Mouse (Mus musculus) hindbrain, embryonic 12.5 days (tissue): ENCODE data around the gene 0610030E20Rik. TPM values are rescaled to one million over a fixed set of nuclear protein-coding genes. Genes with fewer than 3 reads are reported as not detected.

ENCODE experiments used
- ATAC-seq: fragments of 200-750 bp; cut with Nextera tagmentation; 2 replicates; pipeline ENCODE4 v1.8.0; 2017; ENCODE audit warnings: moderate TSS enrichment; ENCODE audit not compliant: low FRiP score
- H3K27ac ChIP-seq: fragments of 300-500 bp; sonication (generic); 2 replicates; pipeline ENCODE4 v1.5.1; 2016; ENCODE audit warnings: mild to moderate bottlenecking
- H3K27me3 ChIP-seq: fragments of 300-500 bp; sonication (generic); 2 replicates; pipeline ENCODE4 v1.6.1; 2016; ENCODE audit warnings: mild to moderate bottlenecking
- H3K36me3 ChIP-seq: fragments of 300-500 bp; sonication (generic); 2 replicates; pipeline ENCODE4 v1.6.1; 2016; ENCODE audit warnings: mild to moderate bottlenecking
- H3K4me1 ChIP-seq: fragments of 300-500 bp; sonication (generic); 2 replicates; pipeline ENCODE4 v1.6.1; 2016
- H3K4me2 ChIP-seq: fragments of 300-500 bp; sonication (generic); replicated peaks from 2 replicates; pipeline ENCODE4 v1.6.1; 2016; ENCODE audit warnings: mild to moderate bottlenecking
- H3K4me3 ChIP-seq: fragments of 300-500 bp; sonication (generic); 2 replicates; pipeline ENCODE4 v1.5.1; 2016; ENCODE audit warnings: mild to moderate bottlenecking
- H3K9ac ChIP-seq: fragments of 300-500 bp; sonication (generic); 2 replicates; pipeline ENCODE4 v1.6.1; 2016; ENCODE audit warnings: mild to moderate bottlenecking, moderate library complexity
- H3K9me3 ChIP-seq: fragments of 300-500 bp; sonication (generic); replicated peaks from 2 replicates; pipeline ENCODE4 v1.6.1; 2016; ENCODE audit warnings: mild to moderate bottlenecking
- WGBS: fragments of 180-500 bp; shearing (Covaris S2); methylation state at CpG from one replicate; pipeline ENCODE4 v1.1.7; 2016; 5-methylcytosine and 5-hydroxymethylcytosine counted together
- polyA plus RNA-seq: library from polyadenylated mRNA; unstranded; fragments of >200 nt; fragmentation: Nextera tagmentation; extraction: Ambion mirVana; gene quantifications from 2 replicates; pipeline ENCODE4 v1.2.1, GENCODE M21; 2016

Gene 0610030E20Rik
- polyA plus RNA-seq, 1 experiment from 2014 or later = 28.2 TPM

- no peak; the same call in 1 of the 2 replicates for ATAC-seq
- 0 out of 2 replicates have a peak overlapping the region, but pooled peaks have one; percentile 36 for H3K27ac ChIP-seq
- WGBS = 33% methylated on average over 13 of the region's 13 CpGs
- H3K4me2 ChIP-seq = peak overlapping the region; percentile 53
- peaks cover 11% of the 10 kb centered on the region; the same call in 1 of the 2 replicates for H3K4me1 ChIP-seq
- peak overlapping the region; percentile 58 for H3K9ac ChIP-seq
- no peaks in the 10 kb centered on the region for H3K9me3 ChIP-seq
- H3K36me3 ChIP-seq = 0 out of 2 replicates have a peak, but pooled peaks cover 4% of the 10 kb centered on the region
- peaks cover 19% of the 10 kb centered on the region for H3K27me3 ChIP-seq
- H3K4me3 ChIP-seq = peak overlapping the region; percentile 36
These were observed 42.4 kb downstream of the 0610030E20Rik start for GRCm38 (mm10) chr6:72389471-72389940.

- 2% methylated on average over 33 of the region's 33 CpGs for WGBS
- Histone ChIP-seq H3K9me3 (no peaks in the 10 kb centered on the region), H3K36me3 (0 out of 2 replicates have a peak, but pooled peaks cover 1% of the 10 kb centered on the region), H3K27ac (peak within 1 kb of the TSS; percentile 36; the same call in 1 of the 2 replicates), H3K9ac (peak within 1 kb of the TSS; percentile 58), H3K4me3 (peak within 1 kb of the TSS; percentile 36), H3K4me2 (peak within 1 kb of the TSS; percentile 53), H3K27me3 (peaks cover 19% of the 10 kb centered on the region), H3K4me1 (peaks cover 11% of the 10 kb centered on the region; the same call in 1 of the 2 replicates)
- no peak for ATAC-seq
These were observed 43.0 kb downstream of the 0610030E20Rik start, which contains the start of gene Vamp8 for GRCm38 (mm10) chr6:72389941-72390771. Gene Vamp8, minus strand, starts transcription at chr6:72390703.

GRCm38 (mm10) chr6:72390795-72391521, 43.8 kb downstream of the 0610030E20Rik start:
- ATAC-seq = no peak
- Histone ChIP-seq H3K4me3 (peak overlapping the region; percentile 36), H3K4me2 (peak overlapping the region; percentile 53), H3K27ac (no peak overlapping the region), H3K9me3 (no peaks in the 10 kb centered on the region), H3K36me3 (no peaks in the 10 kb centered on the region), H3K9ac (no peak overlapping the region), H3K4me1 (peaks cover 11% of the 10 kb centered on the region; the same call in 1 of the 2 replicates), H3K27me3 (peaks cover 19% of the 10 kb centered on the region)
- WGBS = 13% methylated on average over 12 of the region's 12 CpGs

- no peak for ATAC-seq
- H3K9me3 ChIP-seq = no peaks in the 10 kb centered on the region
- peaks cover 11% of the 10 kb centered on the region; the same call in 1 of the 2 replicates for H3K4me1 ChIP-seq
- no peak overlapping the region for H3K9ac ChIP-seq
- no peaks in the 10 kb centered on the region for H3K36me3 ChIP-seq
- H3K4me3 ChIP-seq = no peak overlapping the region
- H3K27me3 ChIP-seq = peaks cover 19% of the 10 kb centered on the region
- no peak overlapping the region for H3K4me2 ChIP-seq
- 85% methylated on average over 5 of the region's 5 CpGs for WGBS
- H3K27ac ChIP-seq = no peak overlapping the region
These were observed 45.2 kb downstream of the 0610030E20Rik start for GRCm38 (mm10) chr6:72392341-72392740.

- ATAC-seq = no peak
- Histone ChIP-seq H3K36me3 (no peaks in the 10 kb centered on the region), H3K4me2 (no peak overlapping the region), H3K9ac (no peak overlapping the region), H3K27ac (no peak overlapping the region), H3K4me3 (no peak overlapping the region), H3K9me3 (no peaks in the 10 kb centered on the region), H3K4me1 (no peaks in the 10 kb centered on the region), H3K27me3 (no peaks in the 10 kb centered on the region)
- 78% methylated on average over 10 of the region's 10 CpGs for WGBS
These were observed 49.7 kb downstream of the 0610030E20Rik start for GRCm38 (mm10) chr6:72396837-72397251.

- WGBS = 40% methylated on average over 2 of the region's 2 CpGs
- no peaks in the 10 kb centered on the region for H3K27me3 ChIP-seq
- H3K9ac ChIP-seq = no peak overlapping the region
- no peak overlapping the region for H3K27ac ChIP-seq
- H3K4me1 ChIP-seq = no peaks in the 10 kb centered on the region
- no peaks in the 10 kb centered on the region for H3K36me3 ChIP-seq
- no peak overlapping the region for H3K4me3 ChIP-seq
- H3K9me3 ChIP-seq = no peaks in the 10 kb centered on the region
- ATAC-seq = no peak
- H3K4me2 ChIP-seq = no peak overlapping the region
These were observed 52.9 kb downstream of the 0610030E20Rik start for GRCm38 (mm10) chr6:72399967-72400366.

- Histone ChIP-seq H3K4me3 (no peak overlapping the region), H3K27me3 (no peaks in the 10 kb centered on the region), H3K36me3 (no peaks in the 10 kb centered on the region), H3K9me3 (no peaks in the 10 kb centered on the region), H3K9ac (no peak overlapping the region), H3K4me2 (no peak overlapping the region), H3K4me1 (no peaks in the 10 kb centered on the region), H3K27ac (no peak overlapping the region)
- 26% methylated on average over 7 of the region's 7 CpGs for WGBS
- no peak for ATAC-seq
These were observed 54.8 kb downstream of the 0610030E20Rik start for GRCm38 (mm10) chr6:72401875-72402274.

Other genes starting within 250 kb of the 0610030E20Rik start
- 47.1 and 53.6 TPM in 2 replicates for gene St3gal5, start 249.7 kb upstream of the 0610030E20Rik start, polyA plus RNA-seq
- gene Atoh8, start 111.7 kb upstream of the 0610030E20Rik start, polyA plus RNA-seq = 12.4 and 13.7 TPM in 2 replicates
- not detected in 2 replicates for gene Sftpb, start 42.7 kb upstream of the 0610030E20Rik start, polyA plus RNA-seq
- 56.4 and 57.9 TPM in 2 replicates for gene Usp39, start 2.1 kb upstream of the 0610030E20Rik start, polyA plus RNA-seq
- gene Tmem150a, start 8.1 kb downstream of the 0610030E20Rik start, polyA plus RNA-seq = 8.5 and 10.0 TPM in 2 replicates
- gene Rnf181, start 19.6 kb downstream of the 0610030E20Rik start, polyA plus RNA-seq = 95.0 and 98.3 TPM in 2 replicates
- 10.0 and 11.0 TPM in 2 replicates for gene Vamp5, start 33.2 kb downstream of the 0610030E20Rik start, polyA plus RNA-seq
- 43.9 and 45.5 TPM in 2 replicates for gene Vamp8, start 43.4 kb downstream of the 0610030E20Rik start, polyA plus RNA-seq
- gene Ggcx, start 67.0 kb downstream of the 0610030E20Rik start, polyA plus RNA-seq = 24.9 and 30.8 TPM in 2 replicates
- 405 and 424 TPM in 2 replicates for gene Mat2a, start 92.2 kb downstream of the 0610030E20Rik start, polyA plus RNA-seq
- 0.62 and 0.82 TPM in 2 replicates for gene Sh2d6, start 174.4 kb downstream of the 0610030E20Rik start, polyA plus RNA-seq
- gene Capg, start 197.1 kb downstream of the 0610030E20Rik start, polyA plus RNA-seq = 10.6 and 15.0 TPM in 2 replicates